Mouse (Mus musculus) cortical plate, adult 2 months (tissue): ENCODE measurements around the gene Pcbp3. TPM values are rescaled to one million over a fixed set of nuclear protein-coding genes. Genes with fewer than 3 reads are reported as not detected.
A peak's percentile ranks its signal among the peaks of the same experiment; 100 is the strongest.
"Not testable (repeated sequence)": the region's sequence is repeated elsewhere in the genome, so short reads cannot be mapped to it uniquely, and the experiment has no call there.

Source experiments
- H3K27ac ChIP-seq: fragments of 200-500 bp; 2 replicates; pipeline ENCODE4 v1.5.1; 2012; ENCODE audit warnings: low read length, control low read depth, inconsistent platforms; ENCODE audit not compliant: insufficient read depth
- H3K4me1 ChIP-seq: fragments of 200-500 bp; 2 replicates; pipeline ENCODE4 v1.6.1; 2011; ENCODE audit warnings: low read length; ENCODE audit not compliant: control insufficient read depth, insufficient read depth
- H3K4me3 ChIP-seq: fragments of 200-500 bp; 2 replicates; pipeline ENCODE4 v1.5.1; 2011; ENCODE audit warnings: mild to moderate bottlenecking, low read length, control low read depth; ENCODE audit not compliant: insufficient read depth
- CTCF ChIP-seq: fragments of 200-500 bp; IDR thresholded peaks from 2 replicates; pipeline ENCODE4 v1.5.1; 2011; ENCODE audit warnings: mild to moderate bottlenecking, control low read depth, low read length; ENCODE audit not compliant: insufficient read depth; ENCODE audit errors: extremely low read depth
- POLR2A ChIP-seq: fragments of 200-500 bp; IDR thresholded peaks from 2 replicates; pipeline ENCODE4 v1.6.1; 2011; ENCODE audit warnings: mild to moderate bottlenecking, low read length, control low read depth; ENCODE audit not compliant: insufficient read depth; ENCODE audit errors: extremely low read depth
- polyA plus RNA-seq: library from polyadenylated mRNA; depleted of rRNA; stranded (reverse); fragments of >200 nt; gene quantifications from 2 replicates; pipeline ENCODE4 v1.2.3, GENCODE M21; 2012

Pcbp3 gene
- polyA plus RNA-seq, 1 experiment: 49.0 TPM

- TF ChIP-seq POLR2A: no peak
- TF ChIP-seq CTCF: no peak
- no peak overlapping the region for H3K4me3 ChIP-seq
Observed at GRCm38 (mm10) chr10:76973797-76974436, 12.2 kb upstream of the Pcbp3 start.

DNA sequence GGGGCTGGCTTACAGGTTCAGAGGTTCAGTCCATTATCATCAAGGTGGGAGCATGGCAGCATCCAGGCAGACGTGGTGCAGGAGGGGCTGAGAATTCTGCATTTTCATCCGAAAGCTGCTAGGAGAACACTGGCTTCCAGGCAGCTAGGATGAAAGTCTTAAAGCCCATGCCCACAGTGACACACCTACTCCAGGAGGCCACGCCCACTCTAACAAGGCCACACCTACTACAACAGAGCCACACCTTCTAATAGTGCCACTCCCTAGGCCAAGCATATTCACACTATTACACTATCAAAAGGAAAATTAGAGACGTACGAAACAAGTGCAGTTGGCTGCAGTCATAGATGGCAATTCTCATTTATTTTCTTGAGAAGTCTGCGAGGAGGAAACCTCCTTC is 10.6 kb upstream of the Pcbp3 start:
- not testable (repeated sequence) for H3K4me1 ChIP-seq, H3K27ac ChIP-seq, H3K4me3 ChIP-seq

More at GRCm38 (mm10) chr10:76973797-76974436, 12.2 kb upstream of the Pcbp3 start:
- Histone ChIP-seq H3K27ac (no peak overlapping the region), H3K4me1 (no peaks in the 10 kb centered on the region)

DNA sequence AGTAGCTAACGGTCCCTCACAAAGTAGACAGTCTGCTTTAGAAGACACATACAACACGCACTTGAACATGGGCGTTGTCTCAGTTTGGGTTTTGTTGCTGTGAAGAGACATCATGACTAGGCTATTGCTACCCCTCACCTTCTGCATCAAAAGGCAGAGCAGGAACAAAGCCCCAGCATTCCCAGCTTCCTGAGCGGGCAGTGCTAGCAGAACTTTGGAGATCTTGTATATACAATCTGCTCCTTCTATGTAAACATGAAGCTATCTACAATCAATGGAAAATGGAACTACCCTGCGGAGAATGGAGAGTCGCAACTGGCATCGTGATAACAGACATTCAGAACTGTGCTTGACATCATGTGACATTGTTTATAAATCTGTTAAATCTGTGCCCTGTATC is 9.3 kb upstream of the Pcbp3 start:
- TF ChIP-seq POLR2A: no peak
- TF ChIP-seq CTCF: no peak
- H3K27ac ChIP-seq: no peak overlapping the region
- no peaks in the 10 kb centered on the region for H3K4me1 ChIP-seq
- no peak overlapping the region for H3K4me3 ChIP-seq

- no peak for TF ChIP-seq POLR2A
- TF ChIP-seq CTCF: no peak
- H3K4me1 ChIP-seq: peaks cover 3% of the 10 kb centered on the region; the same call in 1 of the 2 replicates
- H3K4me3 ChIP-seq: no peak overlapping the region
- H3K27ac ChIP-seq: no peak overlapping the region
Observed at GRCm38 (mm10) chr10:76964436-76964835, 2.7 kb upstream of the Pcbp3 start.

DNA sequence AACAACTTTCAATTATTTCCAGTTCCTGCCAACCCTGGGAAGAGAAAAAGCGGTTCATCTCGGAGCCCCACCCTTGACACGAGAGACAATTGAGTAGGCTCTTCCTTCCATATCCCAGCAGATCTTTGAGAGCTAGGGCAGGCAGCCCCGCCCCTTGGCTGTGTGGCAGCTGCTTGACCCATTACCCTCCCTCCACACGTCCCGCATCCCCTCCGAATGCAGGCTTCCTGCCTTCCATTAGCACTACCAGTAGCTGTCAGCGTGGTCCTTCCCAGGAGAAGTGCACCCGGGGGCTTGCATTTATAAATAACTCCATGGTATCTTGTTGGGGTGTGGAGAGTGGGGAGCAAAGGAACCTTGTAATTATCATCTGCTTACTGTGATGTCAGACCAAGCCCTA is 2.3 kb upstream of the Pcbp3 start:
- H3K4me3 ChIP-seq: no peak overlapping the region
- H3K4me1 ChIP-seq: peaks cover 3% of the 10 kb centered on the region; the same call in 1 of the 2 replicates
- H3K27ac ChIP-seq: no peak overlapping the region
- TF ChIP-seq CTCF (no peak), POLR2A (no peak)

DNA sequence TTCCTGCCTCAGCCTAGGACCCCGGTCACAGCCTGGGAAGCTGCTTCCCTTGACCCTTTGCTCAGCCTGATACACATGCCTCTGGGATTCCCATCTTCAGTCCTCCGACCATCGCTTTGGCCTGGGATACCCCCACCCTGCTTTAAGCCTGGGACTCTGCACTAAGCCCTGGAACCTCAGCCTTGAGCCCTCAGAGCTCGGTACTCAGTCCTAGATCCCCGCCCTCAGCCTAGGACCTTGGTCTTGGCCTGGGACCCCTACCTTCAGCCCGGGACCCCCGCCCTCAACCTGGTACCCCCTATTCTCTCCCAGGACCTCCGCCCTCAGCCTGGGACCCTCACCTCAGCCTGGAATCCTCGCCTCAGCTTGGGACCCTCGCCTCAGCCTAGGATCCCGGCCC is 531 bp downstream of the Pcbp3 start:
- TF ChIP-seq CTCF: no peak
- TF ChIP-seq POLR2A: no peak
- peak overlapping the region; percentile 77 for H3K4me3 ChIP-seq
- peaks cover 3% of the 10 kb centered on the region; the same call in 1 of the 2 replicates for H3K4me1 ChIP-seq
- H3K27ac ChIP-seq: no peak overlapping the region

DNA sequence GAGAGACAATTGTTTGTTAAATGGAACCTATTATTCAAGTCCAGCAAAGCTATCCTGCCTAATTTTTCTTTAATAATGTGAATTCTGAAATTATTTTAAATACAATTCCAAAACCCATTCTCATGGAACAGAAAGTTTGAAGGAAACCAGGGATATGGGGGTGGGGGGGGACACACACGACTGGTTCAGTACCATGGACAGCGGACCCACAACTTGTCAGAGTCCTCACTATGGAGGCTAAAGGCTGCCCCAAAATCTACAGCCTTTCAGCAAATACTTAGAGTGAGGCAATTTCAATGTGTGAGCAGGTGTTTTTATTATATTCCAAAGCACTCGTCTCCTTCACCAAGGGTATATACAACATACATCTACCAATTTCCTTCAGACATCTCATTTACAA is 3.5 kb downstream of the Pcbp3 start:
- no peak overlapping the region for H3K4me3 ChIP-seq
- H3K27ac ChIP-seq: no peak overlapping the region
- peaks cover 3% of the 10 kb centered on the region; the same call in 1 of the 2 replicates for H3K4me1 ChIP-seq
- TF ChIP-seq POLR2A (no peak), CTCF (no peak)

DNA sequence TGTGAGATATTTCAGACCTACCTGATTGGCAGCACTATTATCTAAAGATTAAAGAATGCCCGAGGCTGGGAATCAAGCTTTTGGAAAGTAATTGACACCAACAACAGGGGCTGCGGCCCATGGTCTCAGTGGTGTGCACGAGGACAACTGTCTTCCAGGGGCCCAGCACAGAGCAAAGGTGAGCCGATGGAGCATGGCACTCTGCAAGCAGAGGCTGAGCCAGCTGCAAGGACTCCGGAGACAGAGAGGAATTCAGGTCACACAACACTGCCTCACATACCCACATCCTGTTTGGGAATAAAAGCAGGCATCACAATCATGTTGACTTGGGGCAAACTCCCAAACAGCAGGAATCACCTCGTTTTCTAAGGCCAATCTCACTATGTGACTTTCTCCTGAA is 5.5 kb downstream of the Pcbp3 start:
- Histone ChIP-seq H3K4me1 (0 out of 2 replicates have a peak, but pooled peaks cover 3% of the 10 kb centered on the region), H3K27ac (no peak overlapping the region), H3K4me3 (no peak overlapping the region)
- no peak for TF ChIP-seq POLR2A

- TF ChIP-seq POLR2A (no peak), CTCF (no peak)
- H3K4me3 ChIP-seq: no peak overlapping the region
- H3K4me1 ChIP-seq: no peaks in the 10 kb centered on the region
- H3K27ac ChIP-seq: no peak overlapping the region
Observed at GRCm38 (mm10) chr10:76941038-76941437, 20.6 kb downstream of the Pcbp3 start.

- Histone ChIP-seq H3K4me3 (no peak overlapping the region), H3K4me1 (peaks cover 2% of the 10 kb centered on the region), H3K27ac (no peak overlapping the region)
- no peak for TF ChIP-seq CTCF
- no peak for TF ChIP-seq POLR2A
Observed at GRCm38 (mm10) chr10:76936827-76937226, 24.9 kb downstream of the Pcbp3 start.
